Mouse (Mus musculus): ENCODE data around the gene Get4.

Gene Get4

GRCm38 (mm10) chr5:139243384-139243783, 8.7 kb upstream of the Get4 start:
- no peak for DNase-seq

- DNase-seq: no peak
These were observed 4.4 kb upstream of the Get4 start for GRCm38 (mm10) chr5:139247767-139248166.

- DNase-seq: no peak
These were observed 3.3 kb upstream of the Get4 start for GRCm38 (mm10) chr5:139248846-139249245.

DNA sequence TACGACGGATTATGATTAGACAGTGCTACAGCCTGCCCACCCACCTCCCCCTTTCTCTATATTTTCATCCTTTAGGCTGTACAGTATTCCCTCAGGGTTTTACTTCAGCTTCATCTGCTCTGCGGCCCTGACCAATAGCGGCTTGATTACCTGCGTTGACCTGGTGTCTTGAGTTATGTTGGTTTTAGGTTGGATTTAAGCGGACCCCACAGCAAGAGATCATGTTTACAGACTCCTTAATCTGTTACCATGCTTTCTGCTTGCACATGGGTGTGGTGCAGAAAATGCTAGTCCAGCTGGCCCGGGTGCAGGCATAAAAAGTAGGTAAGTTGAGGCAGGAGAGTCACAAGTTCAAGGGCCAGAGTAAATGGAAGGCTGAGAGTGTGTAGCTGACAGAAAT, 845 bp upstream of the Get4 start:
- no peak for DNase-seq

GRCm38 (mm10) chr5:139251736-139252080, 416 bp upstream of the Get4 start:
- no peak for DNase-seq

- DNase-seq: peak; percentile 53
These were observed 754 bp downstream of the Get4 start for GRCm38 (mm10) chr5:139252910-139253245.

- peak; percentile 67 for DNase-seq
These were observed 1.2 kb downstream of the Get4 start for GRCm38 (mm10) chr5:139253301-139253741.

- no peak for DNase-seq
These were observed 2.8 kb downstream of the Get4 start for GRCm38 (mm10) chr5:139254938-139255337.

- no peak for DNase-seq
These were observed 3.7 kb downstream of the Get4 start for GRCm38 (mm10) chr5:139255777-139256176.

DNA sequence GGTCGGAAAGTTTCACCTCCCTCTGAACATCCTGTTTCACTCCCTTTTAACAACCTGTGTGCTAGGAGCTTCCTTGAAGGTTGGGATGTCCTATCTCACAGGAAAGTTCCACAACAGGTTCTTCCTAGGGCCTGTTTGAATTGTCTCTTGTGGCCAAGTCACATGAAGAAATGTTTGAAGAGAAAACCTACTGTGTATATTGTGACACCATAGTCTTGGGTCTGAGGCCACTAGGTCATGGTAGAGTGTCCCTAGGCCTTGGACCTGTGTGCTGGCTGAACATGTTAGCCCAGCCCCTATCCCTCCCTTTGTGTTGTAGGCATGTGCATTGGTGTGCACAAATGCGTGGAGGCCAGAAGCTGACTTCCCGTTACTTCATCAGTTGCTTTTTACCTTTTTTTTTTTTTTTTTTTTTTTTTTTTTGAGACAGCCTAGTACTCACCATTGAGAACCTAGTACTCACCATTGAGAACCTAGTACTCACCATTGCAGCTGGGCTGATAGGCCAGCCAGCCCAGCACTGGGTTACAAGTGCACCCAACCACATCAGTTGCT, 4.2 kb downstream of the Get4 start:
- no peak for DNase-seq

GRCm38 (mm10) chr5:139257265-139257664, 5.1 kb downstream of the Get4 start:
- DNase-seq: no peak

DNA sequence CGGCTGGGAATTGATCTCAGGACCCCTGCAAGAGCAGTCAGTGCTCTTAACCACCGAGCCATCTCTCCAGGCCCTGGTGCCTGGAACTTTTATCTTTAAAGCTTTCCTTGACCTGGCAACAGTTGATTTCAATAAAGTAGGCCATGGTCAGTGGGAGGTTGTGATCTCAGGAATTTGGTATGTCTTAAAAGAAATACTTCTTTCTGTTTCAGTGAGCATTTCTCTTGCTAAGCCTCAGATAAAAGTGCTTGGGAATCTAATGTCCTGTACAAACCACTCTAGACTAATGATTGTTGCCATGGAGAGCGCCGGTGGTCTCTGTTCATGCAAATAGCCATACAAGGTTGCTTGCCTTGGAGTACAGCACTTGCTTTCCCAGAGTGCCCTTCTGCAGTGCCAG, 5.7 kb downstream of the Get4 start:
- no peak for DNase-seq

- DNase-seq: no peak
These were observed 6.4 kb downstream of the Get4 start for GRCm38 (mm10) chr5:139258371-139259035.

GRCm38 (mm10) chr5:139259853-139260252, 7.7 kb downstream of the Get4 start:
- DNase-seq: peak; percentile 54

- no peak for DNase-seq
These were observed 9.3 kb downstream of the Get4 start for GRCm38 (mm10) chr5:139261403-139261802.

DNA sequence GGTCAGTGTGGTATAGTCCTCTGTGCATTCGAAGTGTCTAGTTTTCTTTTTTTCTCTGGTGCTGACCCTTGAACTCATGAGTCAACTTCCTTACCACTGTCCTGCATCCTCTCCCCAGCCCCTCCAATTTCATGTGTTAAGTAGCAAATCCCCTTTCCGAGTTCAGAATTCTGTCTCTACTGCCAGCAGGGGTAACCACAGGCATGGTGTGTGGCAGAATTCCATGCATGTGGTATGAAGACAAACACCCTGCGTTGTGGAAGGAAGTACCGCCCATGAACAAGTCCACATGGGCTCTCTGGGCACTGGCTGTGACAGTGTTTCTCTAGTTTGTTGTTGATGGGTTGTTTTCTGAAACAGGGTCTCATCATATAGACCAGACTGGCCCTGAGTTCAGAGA, 15.5 kb downstream of the Get4 start:
- no peak for DNase-seq

DNA sequence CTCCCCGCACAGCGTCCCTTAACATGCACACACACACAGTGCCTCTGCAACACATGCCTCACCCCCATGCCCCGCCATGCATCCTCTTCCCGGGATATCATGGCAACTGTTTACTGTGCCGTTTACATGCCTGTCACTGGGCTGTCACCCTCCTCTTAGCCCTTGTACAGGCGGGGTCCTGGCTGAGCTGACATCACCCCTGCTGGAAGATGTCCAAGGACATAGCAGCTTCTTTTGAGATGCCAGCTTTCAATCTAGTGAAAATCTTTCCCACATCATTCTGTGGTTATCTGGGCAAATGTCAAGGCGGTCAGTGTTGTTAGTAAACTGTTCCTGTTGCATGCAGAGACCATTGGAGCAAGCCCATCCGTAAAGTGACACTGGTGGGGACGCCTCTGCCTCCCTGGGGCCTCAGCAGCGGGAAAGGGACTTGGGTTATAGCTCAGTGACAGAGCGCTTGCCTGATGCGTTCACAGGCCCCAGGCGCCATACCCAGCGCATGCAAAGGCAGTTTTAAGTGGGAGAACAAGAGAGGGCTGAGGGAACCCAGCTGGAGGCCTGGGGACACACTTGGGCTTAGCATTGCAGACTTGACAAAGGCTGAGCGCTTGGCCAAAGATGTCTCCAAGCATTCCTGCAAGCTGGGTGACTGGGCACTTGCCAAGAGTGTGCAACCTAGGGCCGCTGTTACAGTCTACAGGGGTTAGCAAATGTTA, 18.8 kb downstream of the Get4 start:
- peak; percentile 70 for DNase-seq

DNA sequence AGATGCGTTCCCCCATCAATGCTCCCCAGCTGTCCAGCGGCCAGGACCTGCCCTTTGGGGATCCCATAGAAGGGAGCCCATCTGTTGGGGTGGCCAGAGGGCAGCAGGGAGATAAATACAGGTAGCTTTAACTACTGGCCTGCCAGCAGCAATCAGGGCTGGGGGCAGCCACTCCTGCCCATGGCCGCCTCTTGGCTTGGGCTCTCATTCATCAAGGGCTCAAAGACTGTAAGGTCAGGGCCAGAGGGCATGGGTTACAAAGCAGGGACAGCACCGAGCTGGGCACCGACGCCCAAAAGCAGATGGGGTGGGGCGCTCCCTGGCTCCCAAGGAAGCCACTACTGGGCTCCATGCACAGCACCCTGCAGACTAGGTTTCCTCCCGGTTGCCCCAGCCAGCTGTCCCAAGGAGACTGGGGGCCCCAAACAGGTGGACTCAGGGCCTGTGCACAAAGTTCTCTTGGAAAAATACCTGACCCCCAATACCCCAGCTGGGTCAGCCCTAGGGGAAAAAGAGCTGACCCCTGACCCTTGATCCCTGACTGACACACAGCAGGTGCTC, 19.9 kb downstream of the Get4 start:
- DNase-seq: no peak

- no peak for DNase-seq
These were observed 25.2 kb downstream of the Get4 start for GRCm38 (mm10) chr5:139277287-139277686.

- DNase-seq: no peak
These were observed 29.4 kb downstream of the Get4 start for GRCm38 (mm10) chr5:139281373-139282112.

- DNase-seq: peak; percentile 94
These were observed 30.1 kb downstream of the Get4 start for GRCm38 (mm10) chr5:139282191-139282590.

DNA sequence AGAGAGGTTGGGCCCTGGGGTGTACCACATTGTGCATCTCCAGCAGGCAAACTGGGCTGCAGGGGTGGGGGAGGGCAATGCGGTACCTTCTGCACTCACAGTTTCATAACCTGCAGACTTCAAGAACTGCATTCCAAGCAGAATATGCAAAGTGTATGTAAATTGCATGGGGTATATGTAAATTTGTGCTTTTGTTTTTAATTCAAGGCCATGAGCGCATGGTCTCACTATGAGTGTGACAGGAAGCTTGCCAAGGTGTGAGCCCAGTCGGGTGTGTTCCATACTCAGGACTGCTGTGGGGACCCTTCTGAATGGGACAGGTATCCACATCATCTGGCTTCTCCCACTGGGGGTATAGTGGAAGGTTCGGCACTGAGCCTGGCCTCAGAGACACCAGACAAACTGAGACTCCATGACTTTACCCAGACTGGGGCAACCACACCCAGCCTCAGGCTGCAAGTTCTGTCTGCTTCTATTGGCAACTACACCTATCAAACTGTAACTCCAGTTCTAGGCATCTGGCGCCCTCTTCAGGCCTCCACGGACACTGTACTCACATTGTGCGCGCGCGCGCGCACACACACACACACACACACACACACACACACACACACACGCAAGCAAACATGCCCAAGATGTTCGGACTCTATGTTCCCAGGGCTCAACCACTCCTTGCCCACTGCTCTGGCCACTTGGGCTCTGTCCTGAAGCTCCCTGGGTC, 31.5 kb downstream of the Get4 start:
- DNase-seq: no peak

Data from kidney, postnatal 10 days (tissue).